Mouse (Mus musculus) small intestine, adult 2 months (tissue): ENCODE results near the gene Plbd1.

Experiments
- CTCF ChIP-seq: fragments of 200-500 bp; IDR thresholded peaks from 2 replicates; pipeline ENCODE4 v1.5.1; 2012; ENCODE audit warnings: low read depth, mild to moderate bottlenecking, control low read depth, inconsistent platforms, low read length, moderate library complexity, mixed read lengths; ENCODE audit not compliant: insufficient replicate concordance, insufficient read length; ENCODE audit errors: extremely low read depth
- POLR2A ChIP-seq: fragments of 200-500 bp; IDR thresholded peaks from 2 replicates; pipeline ENCODE4 v1.6.1; 2012; ENCODE audit warnings: low read depth, mild to moderate bottlenecking, control low read depth, inconsistent platforms, low read length, moderate library complexity

- no peak for TF ChIP-seq POLR2A
- TF ChIP-seq CTCF: no peak
Observed at GRCm38 (mm10) chr6:136658303-136658702, 3.4 kb downstream of the Plbd1 start.
